Mouse (Mus musculus) embryonic stem cell, embryonic (primary cell): ENCODE data around the gene Cyp4a10.

Experiments used
- CTCF ChIA-PET, 4 experiments: fragments of 300-600 bp in 2 of 4; fragments of 350-600 bp in 2 of 4; sonication (Branson Sonifier 250); formaldehyde crosslinking; loops; one replicate each; lab custom pipeline; 2022; ENCODE audit warnings: inconsistent platforms in 2 of 4; lab: Charles Lee
- POLR2A ChIA-PET, 4 experiments: fragments of 300-600 bp in 2 of 4; fragments of 350-600 bp in 2 of 4; sonication (Branson Sonifier 250); formaldehyde crosslinking; loops; one replicate each; lab custom pipeline; 2022; ENCODE audit warnings: antibody characterized with exemption in 4 of 4, inconsistent platforms in 1 of 4; lab: Charles Lee

The Cyp4a10 gene

GRCm38 (mm10) chr4:115583036-115583435 lies 65.0 kb downstream of the Cyp4a10 start:
- ChIA-PET CTCF (no interaction called here), POLR2A (no interaction called here)
